Comparison of ENCODE assay signal across 11 mouse cellular contexts in genomic region chr3:121429469-121429868, GRCm38 (mm10). TPM values are rescaled to one million over a fixed set of nuclear protein-coding genes. Genes with fewer than 3 reads are reported as not detected.
DNase-seq lines count a peak whose midpoint lies in the region; ATAC-seq and TF ChIP-seq lines count a peak whose summit lies in the region.
"Had no signal": no experiment of that assay in that cellular context is flagged by ENCODE, and none has a peak within 500 bp of the region (broad histone marks: within the 10 kb centered on the region; RNA-seq: fewer than 3 reads in every experiment).

No protein-coding gene starts in this region.

- H3K27ac ChIP-seq in gastrocnemius, adult 2 months, result peak overlapping the region; percentile 97
- H3K27ac ChIP-seq in hindbrain, embryonic 11.5 days (ENCODE audit: low read depth, low read length), result no peak overlapping the region
- no peak overlapping the region for H3K27ac ChIP-seq in midbrain, embryonic 11.5 days (ENCODE audit: low read depth, low read length)
- H3K27ac ChIP-seq: liver, embryonic 14.5 days had no signal

- DNase-seq in gastrocnemius, adult 2 months, result no peak
- DNase-seq in gastrocnemius, postnatal 36 days, result no peak
- DNase-seq in hindbrain, embryonic 11.5 days (ENCODE audit: low spot score), result peak; percentile 25
- DNase-seq in midbrain, embryonic 11.5 days (ENCODE audit: low spot score, missing footprints), result peak; percentile 91
- DNase-seq in urinary bladder, adult 18-20 months (ENCODE audit: low spot score in 2 of 2), result no peak
- DNase-seq in cerebellum, postnatal 4 days (ENCODE audit: low spot score in 2 of 2), result no peak
- DNase-seq in urinary bladder, postnatal 4 days (ENCODE audit: low spot score in 2 of 2), result no peak
- DNase-seq: cerebellum, adult 9-10 months; thymus, adult 2 months had no signal

- H3K9me3 ChIP-seq in E14TG2a.4 (ENCODE audit: low read length), result no peaks in the 10 kb centered on the region
- no peaks in the 10 kb centered on the region for H3K9me3 ChIP-seq in hindbrain, embryonic 11.5 days (ENCODE audit: control insufficient read depth, low read length)
- H3K9me3 ChIP-seq in midbrain, embryonic 11.5 days (ENCODE audit: control insufficient read depth, low read length), result no peaks in the 10 kb centered on the region

- H3K4me1 ChIP-seq in E14TG2a.4 (replicated peaks; ENCODE audit: low read depth, low read length), result peaks cover 79% of the 10 kb centered on the region
- H3K4me1 ChIP-seq in hindbrain, embryonic 11.5 days (replicated peaks; ENCODE audit: control insufficient read depth, insufficient read depth, low read length), result no peaks in the 10 kb centered on the region
- peaks cover 48% of the 10 kb centered on the region for H3K4me1 ChIP-seq in midbrain, embryonic 11.5 days (ENCODE audit: control insufficient read depth, insufficient read depth, low read length)

- intact Hi-C loops in gastrocnemius, adult 2 months (cut with DNase I), result loop anchor here (5.0 kb wide), 3 partner anchors 67 to 122 kb away; no protein-coding TSS in a partner anchor
- intact Hi-C loops in gastrocnemius, postnatal 36 days (cut with DNase I), result loop anchor here (5.0 kb wide), 2 partner anchors 63 to 122 kb away; no protein-coding TSS in a partner anchor

- no peaks in the 10 kb centered on the region for H3K27me3 ChIP-seq in E14TG2a.4 (ENCODE audit: insufficient read depth, low read length)
- no peaks in the 10 kb centered on the region for H3K27me3 ChIP-seq in hindbrain, embryonic 11.5 days (ENCODE audit: control insufficient read depth, insufficient read depth, low read length)
- 0 out of 2 replicates have a peak, but pooled peaks cover 4% of the 10 kb centered on the region for H3K27me3 ChIP-seq in midbrain, embryonic 11.5 days (ENCODE audit: control insufficient read depth, insufficient read depth, low read length)

- peak overlapping the region; percentile 81; the same call in 1 of the 2 replicates for H3K4me2 ChIP-seq in hindbrain, embryonic 11.5 days (replicated peaks; ENCODE audit: low read depth, low read length)
- H3K4me2 ChIP-seq in midbrain, embryonic 11.5 days, result peak overlapping the region; percentile 71

- no peak overlapping the region for H3K9ac ChIP-seq in hindbrain, embryonic 11.5 days (ENCODE audit: low read depth, low read length)
- no peak overlapping the region; the same call in 1 of the 2 replicates for H3K9ac ChIP-seq in midbrain, embryonic 11.5 days (ENCODE audit: low read length)
- H3K9ac ChIP-seq: liver, embryonic 14.5 days had no signal

- WGBS in hindbrain, embryonic 11.5 days, result 35% methylated on average over 3 of the region's 3 CpGs
- 32% methylated on average over 3 of the region's 3 CpGs for WGBS in midbrain, embryonic 11.5 days

- no peak for TF ChIP-seq CTCF in gastrocnemius, adult 2 months (IDR thresholded peaks at IDR 0.05)
- no peak for TF ChIP-seq CTCF in E14TG2a.4 (conservative IDR thresholded peaks at IDR 0.05; ENCODE audit: low read length)

- H3K36me3 ChIP-seq in E14TG2a.4 (ENCODE audit: insufficient read depth, low read length), result peaks cover 25% of the 10 kb centered on the region
- 0 out of 2 replicates have a peak, but pooled peaks cover 2% of the 10 kb centered on the region for H3K36me3 ChIP-seq in hindbrain, embryonic 11.5 days (ENCODE audit: control insufficient read depth, insufficient read depth, low read length)
- no peaks in the 10 kb centered on the region for H3K36me3 ChIP-seq in midbrain, embryonic 11.5 days (ENCODE audit: control insufficient read depth, insufficient read depth, low read length)

- no peak for ATAC-seq in hindbrain, embryonic 11.5 days (ENCODE audit: low FRiP score)
- no peak for ATAC-seq in midbrain, embryonic 11.5 days (ENCODE audit: low FRiP score)

- peak overlapping the region; percentile 91 for H3K4me3 ChIP-seq in gastrocnemius, adult 2 months
- H3K4me3 ChIP-seq in E14TG2a.4 (replicated peaks; ENCODE audit: low read length), result peak overlapping the region; percentile 98
- peak overlapping the region; percentile 12; the same call in 1 of the 2 replicates for H3K4me3 ChIP-seq in hindbrain, embryonic 11.5 days (ENCODE audit: low read depth, low read length)
- peak overlapping the region; percentile 65 for H3K4me3 ChIP-seq in midbrain, embryonic 11.5 days (ENCODE audit: low read depth, low read length)

RNA-seq across cellular contexts. Expression of gene Cnn3, which starts 3.2 kb away (rescaled TPM):
- total RNA-seq in gastrocnemius, adult 2 months (2021), result 10 to 100 TPM; 16.5 to 28.2 TPM
- total RNA-seq in gastrocnemius, postnatal 36 days (2021), result 10 to 100 TPM; 19.5 to 22.7 TPM
- polyA plus RNA-seq in hindbrain, embryonic 11.5 days (2014; fragmentation: Nextera tagmentation; extraction: Ambion mirVana), result 1,127 and 1,205 TPM in 2 replicates
- polyA plus RNA-seq in midbrain, embryonic 11.5 days (2014; fragmentation: Nextera tagmentation; extraction: Ambion mirVana), result 1,158 and 1,201 TPM in 2 replicates

Comparison
In these comparisons a context has a peak if more than half of its experiments do, and no peak if none do; other contexts are left out.
1. DNase-seq: peak in hindbrain, embryonic 11.5 days (single experiment) and midbrain, embryonic 11.5 days (single experiment); none in gastrocnemius, adult 2 months (single experiment), gastrocnemius, postnatal 36 days (0 of 2), urinary bladder, adult 18-20 months (0 of 2), cerebellum, postnatal 4 days (0 of 2) and urinary bladder, postnatal 4 days (0 of 2).
2. H3K4me3 ChIP-seq: peak in every context shown above with its lines; median percentile 98 in E14TG2a.4; 91 in gastrocnemius, adult 2 months; 65 in midbrain, embryonic 11.5 days; 12 in hindbrain, embryonic 11.5 days.